Mouse (Mus musculus): ENCODE measurements around the gene Ckap5.
"Not testable (repeated sequence)": the region's sequence is repeated elsewhere in the genome, so short reads cannot be mapped to it uniquely, and the experiment has no call there.

DNA sequence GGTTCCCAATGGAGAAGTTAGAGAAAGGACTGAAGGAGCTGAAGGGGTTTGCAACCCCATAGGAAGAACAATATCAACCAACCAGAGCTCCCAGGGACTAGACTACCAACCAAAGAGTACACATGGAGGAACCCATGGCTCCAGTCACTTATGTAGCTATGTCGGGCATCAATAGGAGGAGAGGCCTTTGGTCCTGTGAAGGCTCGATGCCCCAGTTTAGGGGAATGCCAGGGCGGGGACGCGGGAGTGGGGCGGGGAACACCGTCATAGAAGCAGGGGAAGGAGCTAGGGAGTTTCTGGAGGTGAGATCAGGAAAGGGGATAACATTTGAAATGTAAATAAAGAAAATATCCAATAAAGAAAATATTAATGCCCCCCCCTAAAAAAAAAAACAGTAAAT, 96.8 kb downstream of the Ckap5 start:
- TF ChIP-seq CTCF (IDR thresholded peaks at IDR 0.05; ENCODE audit: low read depth); EP300 (optimal IDR thresholded peaks at IDR 0.05): not testable (repeated sequence)

Measured in stomach, postnatal 0 days (tissue).